Mouse (Mus musculus): ENCODE measurements around the gene Stim2. TPM values are rescaled to one million over a fixed set of nuclear protein-coding genes. Genes with fewer than 3 reads are reported as not detected.
A peak's percentile ranks its signal among the peaks of the same experiment; 100 is the strongest.

The Stim2 gene
- polyA plus RNA-seq, 1 experiment from 2014 or later: 23.0 TPM

DNA sequence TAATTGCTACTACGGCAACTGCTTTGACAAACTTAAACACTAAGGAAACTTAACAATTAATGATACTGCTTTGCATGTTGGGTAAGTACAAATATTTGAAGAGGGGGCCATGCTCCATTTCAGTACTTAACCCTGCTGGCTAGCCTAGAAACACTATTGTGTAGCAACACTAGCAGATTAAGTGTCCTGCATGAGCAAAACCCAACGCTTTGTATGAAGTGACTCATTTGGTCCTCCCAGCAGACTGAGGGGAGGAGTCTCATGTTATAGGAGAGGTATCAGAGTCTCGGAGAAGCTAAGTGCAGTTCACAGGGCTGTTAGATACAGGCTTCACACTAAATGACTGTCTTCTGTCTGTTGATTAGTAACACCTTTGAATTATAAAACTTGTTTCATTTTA lies 26.3 kb downstream of the Stim2 start:
- no peak overlapping the region for H3K4me2 ChIP-seq (ENCODE audit: low read length)
- H3K9ac ChIP-seq (ENCODE audit: low read depth, low read length): no peak overlapping the region
- WGBS: 79% methylated on average over 3 of the region's 3 CpGs
- H3K27me3 ChIP-seq (replicated peaks; ENCODE audit: control insufficient read depth, insufficient read depth, low read length): no peaks in the 10 kb centered on the region
- no peaks in the 10 kb centered on the region for H3K9me3 ChIP-seq (ENCODE audit: control insufficient read depth, low read length)
- H3K4me3 ChIP-seq (ENCODE audit: low read length): no peak overlapping the region
- H3K4me1 ChIP-seq (ENCODE audit: control insufficient read depth, insufficient read depth, low read depth, low read length): no peaks in the 10 kb centered on the region
- no peak overlapping the region for H3K27ac ChIP-seq (ENCODE audit: low read depth, low read length)
- H3K36me3 ChIP-seq (ENCODE audit: control insufficient read depth, insufficient read depth, low read length): no peaks in the 10 kb centered on the region
- no peak for ATAC-seq

DNA sequence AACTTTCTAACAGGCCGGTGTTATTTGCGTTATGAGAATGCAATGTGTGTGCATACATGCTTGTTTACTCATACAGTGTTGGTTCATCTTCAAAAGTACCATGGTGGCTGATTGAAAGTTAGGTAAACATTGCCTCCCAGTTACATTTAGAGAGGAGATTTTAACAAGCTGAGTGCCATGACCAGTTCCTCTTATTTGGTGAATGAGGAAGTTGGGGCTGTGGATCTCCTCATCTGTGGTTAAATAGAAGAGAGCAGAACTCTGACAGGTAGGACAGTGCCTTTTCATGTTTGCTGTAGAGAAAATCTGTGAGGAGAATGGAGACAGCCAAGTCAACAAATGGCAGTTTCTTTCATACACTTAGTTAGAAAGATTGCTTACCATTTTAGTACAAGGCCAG lies 27.3 kb downstream of the Stim2 start:
- no peak overlapping the region for H3K4me3 ChIP-seq (ENCODE audit: low read length)
- no peak for ATAC-seq
- no peaks in the 10 kb centered on the region for H3K9me3 ChIP-seq (ENCODE audit: control insufficient read depth, low read length)
- 94% methylated on average over 2 of the region's 2 CpGs for WGBS
- no peaks in the 10 kb centered on the region for H3K36me3 ChIP-seq (ENCODE audit: control insufficient read depth, insufficient read depth, low read length)
- no peaks in the 10 kb centered on the region for H3K4me1 ChIP-seq (ENCODE audit: control insufficient read depth, insufficient read depth, low read depth, low read length)
- H3K4me2 ChIP-seq (ENCODE audit: low read length): no peak overlapping the region
- H3K27ac ChIP-seq (ENCODE audit: low read depth, low read length): no peak overlapping the region
- H3K9ac ChIP-seq (ENCODE audit: low read depth, low read length): no peak overlapping the region
- H3K27me3 ChIP-seq (replicated peaks; ENCODE audit: control insufficient read depth, insufficient read depth, low read length): no peaks in the 10 kb centered on the region

DNA sequence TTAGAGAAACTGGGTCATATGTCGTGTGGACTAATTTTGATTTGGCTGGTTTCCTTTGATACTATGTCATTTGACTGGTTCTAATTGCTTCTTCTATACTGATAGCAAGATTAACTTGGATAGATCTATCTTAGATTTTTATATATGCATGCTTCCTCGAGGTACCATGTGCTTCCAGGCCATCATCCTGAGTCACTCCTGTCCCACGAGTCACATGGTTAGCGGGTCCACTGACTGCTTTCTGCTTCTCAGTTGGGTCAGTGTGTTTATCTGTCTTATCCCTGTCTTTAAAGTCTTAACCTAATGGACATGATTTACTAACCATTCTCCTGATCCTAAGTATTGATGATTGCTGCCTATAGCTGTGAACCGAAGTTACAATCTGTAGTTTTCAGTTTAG lies 34.9 kb downstream of the Stim2 start:
- H3K4me1 ChIP-seq (ENCODE audit: control insufficient read depth, insufficient read depth, low read depth, low read length): no peaks in the 10 kb centered on the region

DNA sequence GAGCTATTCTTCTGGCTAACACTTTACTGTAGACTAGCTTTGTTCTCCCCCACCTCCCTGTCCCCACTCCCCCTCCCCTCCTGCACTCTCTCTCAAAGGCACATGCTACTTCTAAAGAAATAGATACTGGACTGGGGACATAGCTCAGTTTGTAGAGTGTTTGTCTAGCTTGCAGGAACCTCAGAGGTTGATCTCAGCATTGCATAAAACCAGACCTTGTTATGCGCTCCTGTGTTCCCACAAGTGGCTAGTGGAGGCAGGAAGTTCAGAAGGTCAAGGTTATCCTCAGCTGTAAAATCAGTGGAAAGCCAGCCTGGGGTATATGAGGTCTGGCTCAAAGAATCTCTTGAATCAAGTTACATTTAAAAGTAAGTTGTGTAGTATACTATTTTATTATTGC lies 36.4 kb downstream of the Stim2 start:
- Histone ChIP-seq H3K4me1 (ENCODE audit: control insufficient read depth, insufficient read depth, low read depth, low read length) (no peaks in the 10 kb centered on the region), H3K27me3 (replicated peaks; ENCODE audit: control insufficient read depth, insufficient read depth, low read length) (no peaks in the 10 kb centered on the region), H3K4me2 (ENCODE audit: low read length) (no peak overlapping the region), H3K4me3 (ENCODE audit: low read length) (no peak overlapping the region), H3K9ac (ENCODE audit: low read depth, low read length) (no peak overlapping the region), H3K27ac (ENCODE audit: low read depth, low read length) (no peak overlapping the region), H3K36me3 (ENCODE audit: control insufficient read depth, insufficient read depth, low read length) (no peaks in the 10 kb centered on the region), H3K9me3 (ENCODE audit: control insufficient read depth, low read length) (no peaks in the 10 kb centered on the region)
- ATAC-seq: no peak
- 87% methylated on average over 1 of the region's 1 CpGs for WGBS

More for the DNA sequence above, 34.9 kb downstream of the Stim2 start:
- Histone ChIP-seq H3K4me3 (ENCODE audit: low read length) (no peak overlapping the region), H3K27ac (ENCODE audit: low read depth, low read length) (no peak overlapping the region), H3K9me3 (ENCODE audit: control insufficient read depth, low read length) (no peaks in the 10 kb centered on the region), H3K9ac (ENCODE audit: low read depth, low read length) (no peak overlapping the region), H3K27me3 (replicated peaks; ENCODE audit: control insufficient read depth, insufficient read depth, low read length) (no peaks in the 10 kb centered on the region), H3K4me2 (ENCODE audit: low read length) (no peak overlapping the region), H3K36me3 (ENCODE audit: control insufficient read depth, insufficient read depth, low read length) (no peaks in the 10 kb centered on the region)
- no peak for ATAC-seq
- 90% methylated on average over 5 of the region's 5 CpGs for WGBS

DNA sequence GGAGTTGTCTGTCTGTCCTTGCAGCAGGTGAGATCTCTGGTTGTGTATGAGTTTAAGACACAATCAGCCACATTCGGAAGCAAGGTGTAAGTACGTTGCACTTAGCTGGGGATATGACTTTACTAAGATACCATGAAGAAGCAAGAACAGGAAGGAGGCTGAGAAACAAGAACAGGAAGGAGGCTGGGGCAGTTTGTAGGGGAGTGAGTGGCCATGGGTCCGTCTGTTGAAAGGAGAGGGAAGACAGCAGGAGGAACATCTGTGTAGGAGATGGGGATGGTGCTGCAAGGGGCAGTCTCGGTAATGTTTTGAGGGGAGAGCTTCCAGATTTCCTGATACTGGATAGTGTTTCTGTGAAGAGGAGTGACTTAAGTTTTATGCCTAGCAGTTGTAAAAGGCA lies 40.3 kb downstream of the Stim2 start:
- H3K27ac ChIP-seq (ENCODE audit: low read depth, low read length): no peak overlapping the region
- no peaks in the 10 kb centered on the region for H3K36me3 ChIP-seq (ENCODE audit: control insufficient read depth, insufficient read depth, low read length)
- no peaks in the 10 kb centered on the region for H3K4me1 ChIP-seq (ENCODE audit: control insufficient read depth, insufficient read depth, low read depth, low read length)
- H3K27me3 ChIP-seq (replicated peaks; ENCODE audit: control insufficient read depth, insufficient read depth, low read length): no peaks in the 10 kb centered on the region
- H3K4me3 ChIP-seq (ENCODE audit: low read length): no peak overlapping the region
- H3K4me2 ChIP-seq (ENCODE audit: low read length): no peak overlapping the region
- no peaks in the 10 kb centered on the region for H3K9me3 ChIP-seq (ENCODE audit: control insufficient read depth, low read length)
- no peak overlapping the region for H3K9ac ChIP-seq (ENCODE audit: low read depth, low read length)
- WGBS: 74% methylated on average over 4 of the region's 4 CpGs
- ATAC-seq: no peak

DNA sequence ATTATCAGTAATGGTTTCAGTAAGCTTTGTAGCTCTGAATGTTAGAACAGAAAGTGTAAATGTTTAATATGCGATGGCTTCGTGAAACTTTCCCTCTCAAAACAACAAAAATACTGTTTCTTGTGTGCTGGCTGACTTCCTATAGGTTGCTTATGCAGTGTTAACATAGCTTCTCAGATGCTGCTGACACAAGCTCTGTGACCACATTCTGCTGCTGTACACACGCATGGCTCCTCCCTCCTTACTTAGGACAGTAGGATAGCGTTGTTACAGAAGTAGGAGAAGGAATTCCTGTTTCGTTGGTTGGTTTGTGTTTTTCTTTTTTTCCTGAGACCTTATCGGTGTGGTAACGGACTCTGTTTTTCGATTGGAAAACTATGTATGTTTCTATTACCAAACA lies 42.2 kb downstream of the Stim2 start:
- Histone ChIP-seq H3K4me3 (ENCODE audit: low read length) (no peak overlapping the region), H3K27ac (ENCODE audit: low read depth, low read length) (no peak overlapping the region), H3K4me2 (ENCODE audit: low read length) (no peak overlapping the region), H3K4me1 (ENCODE audit: control insufficient read depth, insufficient read depth, low read depth, low read length) (no peaks in the 10 kb centered on the region), H3K27me3 (replicated peaks; ENCODE audit: control insufficient read depth, insufficient read depth, low read length) (no peaks in the 10 kb centered on the region), H3K9me3 (ENCODE audit: control insufficient read depth, low read length) (no peaks in the 10 kb centered on the region), H3K36me3 (ENCODE audit: control insufficient read depth, insufficient read depth, low read length) (no peaks in the 10 kb centered on the region), H3K9ac (ENCODE audit: low read depth, low read length) (no peak overlapping the region)
- WGBS: 80% methylated on average over 8 of the region's 8 CpGs
- ATAC-seq: no peak

DNA sequence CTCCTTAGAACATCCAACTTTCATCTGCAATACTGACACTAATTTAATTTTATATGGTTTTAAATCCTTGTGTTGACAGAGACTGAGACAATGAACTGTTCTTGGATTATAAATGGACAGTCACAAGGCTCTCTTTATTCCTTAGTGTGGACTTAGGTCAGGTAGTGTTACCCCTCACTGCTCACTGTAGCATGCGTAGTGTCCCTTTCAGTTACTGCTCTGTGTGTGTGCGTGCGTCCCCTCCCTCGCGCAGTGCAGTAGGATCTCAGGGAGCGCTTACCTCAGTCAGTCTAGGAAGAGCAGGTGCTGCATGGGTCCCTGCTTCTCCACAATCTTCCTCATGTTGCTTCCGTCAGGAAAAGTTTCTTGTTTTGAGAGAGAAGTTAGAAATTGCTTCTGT lies 43.7 kb downstream of the Stim2 start:
- Histone ChIP-seq H3K4me1 (ENCODE audit: control insufficient read depth, insufficient read depth, low read depth, low read length) (no peaks in the 10 kb centered on the region), H3K9ac (ENCODE audit: low read depth, low read length) (no peak overlapping the region), H3K27ac (ENCODE audit: low read depth, low read length) (no peak overlapping the region), H3K9me3 (ENCODE audit: control insufficient read depth, low read length) (no peaks in the 10 kb centered on the region), H3K27me3 (replicated peaks; ENCODE audit: control insufficient read depth, insufficient read depth, low read length) (no peaks in the 10 kb centered on the region), H3K36me3 (ENCODE audit: control insufficient read depth, insufficient read depth, low read length) (no peaks in the 10 kb centered on the region), H3K4me2 (ENCODE audit: low read length) (no peak overlapping the region), H3K4me3 (ENCODE audit: low read length) (no peak overlapping the region)
- 86% methylated on average over 7 of the region's 7 CpGs for WGBS
- ATAC-seq: 0 out of 2 replicates have a peak, but pooled peaks have one; percentile 20

DNA sequence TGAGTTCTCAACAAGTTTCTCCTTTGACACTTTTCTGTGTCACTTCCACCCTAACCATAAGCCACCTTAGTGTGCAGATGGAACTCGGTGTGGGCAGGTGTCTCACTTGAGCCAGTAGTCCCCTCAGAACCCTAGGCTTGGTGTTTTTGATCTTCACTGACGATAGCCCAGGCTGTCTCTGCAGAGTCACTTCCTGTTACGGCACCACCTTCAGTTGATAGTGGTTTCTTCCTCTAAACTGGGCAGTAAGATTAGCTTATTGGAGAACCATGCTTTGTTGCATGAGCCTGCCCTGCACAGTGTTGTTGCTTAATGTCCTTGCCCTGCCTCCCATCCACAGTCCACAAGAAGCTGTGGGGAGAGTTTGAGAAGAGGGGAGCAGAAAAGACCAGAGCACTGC lies 47.2 kb downstream of the Stim2 start:
- ATAC-seq: no peak

DNA sequence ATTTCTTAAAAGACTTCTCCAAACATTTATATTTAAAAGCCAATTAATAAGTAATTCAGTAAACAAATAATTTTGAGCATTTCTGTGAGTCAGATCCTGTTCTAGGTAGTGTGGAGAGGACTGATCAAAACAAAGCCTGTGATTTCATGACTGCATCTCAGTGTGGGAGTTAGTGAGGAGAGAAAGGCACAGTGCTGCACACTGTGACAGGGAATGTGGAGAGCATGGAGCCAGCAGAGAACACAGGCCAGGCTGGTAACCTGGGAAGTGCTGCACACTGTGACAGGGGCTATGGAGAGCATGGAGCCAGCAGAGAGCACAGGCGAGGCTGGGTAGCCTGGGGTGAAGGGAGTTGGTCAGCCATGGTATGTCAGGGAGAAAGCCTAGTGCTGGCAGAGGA lies 48.1 kb downstream of the Stim2 start:
- Histone ChIP-seq H3K4me2 (ENCODE audit: low read length) (no peak overlapping the region), H3K4me1 (ENCODE audit: control insufficient read depth, insufficient read depth, low read depth, low read length) (no peaks in the 10 kb centered on the region), H3K9me3 (ENCODE audit: control insufficient read depth, low read length) (no peaks in the 10 kb centered on the region), H3K36me3 (ENCODE audit: control insufficient read depth, insufficient read depth, low read length) (no peaks in the 10 kb centered on the region), H3K27me3 (replicated peaks; ENCODE audit: control insufficient read depth, insufficient read depth, low read length) (no peaks in the 10 kb centered on the region), H3K9ac (ENCODE audit: low read depth, low read length) (no peak overlapping the region), H3K4me3 (ENCODE audit: low read length) (no peak overlapping the region), H3K27ac (ENCODE audit: low read depth, low read length) (no peak overlapping the region)
- 56% methylated on average over 1 of the region's 1 CpGs for WGBS
- ATAC-seq: no peak

More for the DNA sequence above, 47.2 kb downstream of the Stim2 start:
- H3K9ac ChIP-seq (ENCODE audit: low read depth, low read length): no peak overlapping the region
- H3K27me3 ChIP-seq (replicated peaks; ENCODE audit: control insufficient read depth, insufficient read depth, low read length): no peaks in the 10 kb centered on the region
- no peaks in the 10 kb centered on the region for H3K4me1 ChIP-seq (ENCODE audit: control insufficient read depth, insufficient read depth, low read depth, low read length)
- H3K9me3 ChIP-seq (ENCODE audit: control insufficient read depth, low read length): no peaks in the 10 kb centered on the region
- no peaks in the 10 kb centered on the region for H3K36me3 ChIP-seq (ENCODE audit: control insufficient read depth, insufficient read depth, low read length)
- no peak overlapping the region for H3K4me3 ChIP-seq (ENCODE audit: low read length)
- 94% methylated on average over 3 of the region's 3 CpGs for WGBS
- H3K4me2 ChIP-seq (ENCODE audit: low read length): no peak overlapping the region
- H3K27ac ChIP-seq (ENCODE audit: low read depth, low read length): no peak overlapping the region

DNA sequence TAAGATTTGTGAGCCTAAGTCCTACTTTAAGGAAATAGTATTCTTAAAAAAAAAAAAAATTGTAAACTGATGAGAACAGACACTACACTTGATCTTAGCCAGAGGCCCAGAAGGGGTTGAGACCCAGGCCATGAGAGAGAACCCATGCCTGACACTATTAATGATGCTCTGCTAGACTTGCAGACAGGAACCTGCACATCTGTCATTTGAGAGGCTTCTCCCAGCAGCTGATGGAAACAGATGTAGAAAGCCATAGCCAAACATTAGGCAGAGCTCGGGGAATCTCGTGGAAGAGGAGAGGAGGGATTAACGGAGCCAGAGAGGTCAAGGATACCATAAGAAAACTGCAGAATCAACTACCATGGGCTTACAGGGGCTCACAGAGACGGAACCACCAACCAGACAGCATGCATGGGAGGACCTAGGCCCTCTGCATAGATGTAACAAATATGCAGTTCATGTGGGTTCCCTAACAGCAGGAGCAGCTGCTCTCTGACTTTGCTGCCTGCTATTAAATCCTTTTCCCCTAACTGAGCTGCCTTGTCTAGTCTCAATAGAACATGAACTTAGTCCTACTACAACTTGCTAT lies 50.9 kb downstream of the Stim2 start:
- no peaks in the 10 kb centered on the region for H3K36me3 ChIP-seq (ENCODE audit: control insufficient read depth, insufficient read depth, low read length)
- H3K4me3 ChIP-seq (ENCODE audit: low read length): no peak overlapping the region
- H3K27ac ChIP-seq (ENCODE audit: low read depth, low read length): no peak overlapping the region
- H3K4me1 ChIP-seq (ENCODE audit: control insufficient read depth, insufficient read depth, low read depth, low read length): no peaks in the 10 kb centered on the region
- peak; percentile 37; the same call in 1 of the 2 replicates for ATAC-seq
- H3K27me3 ChIP-seq (replicated peaks; ENCODE audit: control insufficient read depth, insufficient read depth, low read length): no peaks in the 10 kb centered on the region
- H3K4me2 ChIP-seq (ENCODE audit: low read length): no peak overlapping the region
- no peaks in the 10 kb centered on the region for H3K9me3 ChIP-seq (ENCODE audit: control insufficient read depth, low read length)
- WGBS: 61% methylated on average over 4 of the region's 4 CpGs
- no peak overlapping the region for H3K9ac ChIP-seq (ENCODE audit: low read depth, low read length)

Data from hindbrain, embryonic 16.5 days (tissue).